Mouse (Mus musculus) spleen, adult 2 months (tissue): Measurements from ENCODE around the gene Phkb.

Source experiments
- CTCF ChIP-seq: fragments of 200-500 bp; IDR thresholded peaks from 2 replicates; pipeline ENCODE4 v1.5.1; 2011; ENCODE audit warnings: mild to moderate bottlenecking, inconsistent platforms; ENCODE audit not compliant: insufficient read depth, insufficient read length, insufficient replicate concordance; ENCODE audit errors: extremely low read depth
- POLR2A ChIP-seq: fragments of 200-500 bp; IDR thresholded peaks from 2 replicates; pipeline ENCODE4 v1.6.1; 2011; ENCODE audit warnings: low read depth, low read length, inconsistent platforms

- TF ChIP-seq CTCF, result no peak
- no peak for TF ChIP-seq POLR2A
These were observed 95.4 kb downstream of the Phkb start for GRCm38 (mm10) chr8:85936148-85936547.
